Mouse (Mus musculus): ENCODE measurements around the gene Tbcel.

GRCm38 (mm10) chr9:42507022-42507421 is 587 bp downstream of the Tbcel start:
- TF ChIP-seq CTCF (IDR thresholded peaks at IDR 0.05; ENCODE audit: low read depth, low read length) (no peak), POLR2A (IDR thresholded peaks at IDR 0.05; ENCODE audit: borderline replicate concordance, low read depth, low read length) (no peak)
